Mouse (Mus musculus): ENCODE measurements at regions not wholly inside any gene's neighbourhood (a gene's known extent, or its start where the extent isn't known, plus 50 kb on each side); places are given as distances from the start of the nearest gene placed in this dataset.

- 95% methylated on average over 5 of the region's 5 CpGs for WGBS
- DNase-seq = no peak
- Histone ChIP-seq H3K4me3 (ENCODE audit: insufficient read depth, low read depth, low read length) (no peak overlapping the region), H3K4me1 (ENCODE audit: control insufficient read depth, insufficient read depth, low read length) (no peaks in the 10 kb centered on the region), H3K27me3 (replicated peaks; ENCODE audit: control insufficient read depth, insufficient read depth, low read length) (no peaks in the 10 kb centered on the region), H3K36me3 (ENCODE audit: control insufficient read depth, insufficient read depth, low read length) (no peaks in the 10 kb centered on the region), H3K27ac (ENCODE audit: insufficient read depth, low read depth, low read length) (no peak overlapping the region)
- TF ChIP-seq CTCF (conservative IDR thresholded peaks at IDR 0.05; ENCODE audit: insufficient read depth, insufficient read length, low read depth, low read length) (no peak), POLR2A (IDR thresholded peaks at IDR 0.05; ENCODE audit: low read depth, low read length) (no peak)
Measured at GRCm38 (mm10) chr13:52003946-52004539, 157.6 kb downstream of the Gadd45g start.

GRCm38 (mm10) chr13:52007585-52008395 lies 161.3 kb downstream of the Gadd45g start:
- TF ChIP-seq CTCF (conservative IDR thresholded peaks at IDR 0.05; ENCODE audit: insufficient read depth, insufficient read length, low read depth, low read length) (no peak), POLR2A (IDR thresholded peaks at IDR 0.05; ENCODE audit: low read depth, low read length) (no peak)
- Histone ChIP-seq H3K27me3 (replicated peaks; ENCODE audit: control insufficient read depth, insufficient read depth, low read length) (no peaks in the 10 kb centered on the region), H3K36me3 (ENCODE audit: control insufficient read depth, insufficient read depth, low read length) (no peaks in the 10 kb centered on the region), H3K4me3 (ENCODE audit: insufficient read depth, low read depth, low read length) (no peak overlapping the region), H3K4me1 (ENCODE audit: control insufficient read depth, insufficient read depth, low read length) (no peaks in the 10 kb centered on the region), H3K27ac (ENCODE audit: insufficient read depth, low read depth, low read length) (no peak overlapping the region)
- no peak for DNase-seq
- 70% methylated on average over 6 of the region's 6 CpGs for WGBS

- Histone ChIP-seq H3K4me1 (ENCODE audit: control insufficient read depth, insufficient read depth, low read length) (no peaks in the 10 kb centered on the region), H3K27ac (ENCODE audit: insufficient read depth, low read depth, low read length) (no peak overlapping the region), H3K27me3 (replicated peaks; ENCODE audit: control insufficient read depth, insufficient read depth, low read length) (no peaks in the 10 kb centered on the region), H3K4me3 (ENCODE audit: insufficient read depth, low read depth, low read length) (no peak overlapping the region), H3K36me3 (ENCODE audit: control insufficient read depth, insufficient read depth, low read length) (no peaks in the 10 kb centered on the region)
- no peak for DNase-seq
- TF ChIP-seq CTCF (conservative IDR thresholded peaks at IDR 0.05; ENCODE audit: insufficient read depth, insufficient read length, low read depth, low read length) (no peak), POLR2A (IDR thresholded peaks at IDR 0.05; ENCODE audit: low read depth, low read length) (no peak)
- WGBS = 91% methylated on average over 4 of the region's 4 CpGs
Measured at GRCm38 (mm10) chr13:52009231-52009630, 162.8 kb downstream of the Gadd45g start.

GRCm38 (mm10) chr13:52009766-52010165 lies 163.3 kb downstream of the Gadd45g start:
- WGBS = 90% methylated on average over 6 of the region's 6 CpGs
- H3K36me3 ChIP-seq (ENCODE audit: control insufficient read depth, insufficient read depth, low read length) = no peaks in the 10 kb centered on the region
- no peak overlapping the region for H3K4me3 ChIP-seq (ENCODE audit: insufficient read depth, low read depth, low read length)
- H3K4me1 ChIP-seq (ENCODE audit: control insufficient read depth, insufficient read depth, low read length) = no peaks in the 10 kb centered on the region
- DNase-seq = no peak
- H3K27ac ChIP-seq (ENCODE audit: insufficient read depth, low read depth, low read length) = no peak overlapping the region
- no peak for TF ChIP-seq CTCF (conservative IDR thresholded peaks at IDR 0.05; ENCODE audit: insufficient read depth, insufficient read length, low read depth, low read length)
- TF ChIP-seq POLR2A (IDR thresholded peaks at IDR 0.05; ENCODE audit: low read depth, low read length) = no peak
- no peaks in the 10 kb centered on the region for H3K27me3 ChIP-seq (replicated peaks; ENCODE audit: control insufficient read depth, insufficient read depth, low read length)

- H3K27me3 ChIP-seq (replicated peaks; ENCODE audit: control insufficient read depth, insufficient read depth, low read length) = no peaks in the 10 kb centered on the region
- no peak overlapping the region for H3K27ac ChIP-seq (ENCODE audit: insufficient read depth, low read depth, low read length)
- WGBS = 68% methylated on average over 3 of the region's 3 CpGs
- TF ChIP-seq POLR2A (IDR thresholded peaks at IDR 0.05; ENCODE audit: low read depth, low read length) (no peak), CTCF (conservative IDR thresholded peaks at IDR 0.05; ENCODE audit: insufficient read depth, insufficient read length, low read depth, low read length) (no peak)
- no peaks in the 10 kb centered on the region for H3K36me3 ChIP-seq (ENCODE audit: control insufficient read depth, insufficient read depth, low read length)
- H3K4me3 ChIP-seq (ENCODE audit: insufficient read depth, low read depth, low read length) = no peak overlapping the region
- DNase-seq = no peak
- H3K4me1 ChIP-seq (ENCODE audit: control insufficient read depth, insufficient read depth, low read length) = no peaks in the 10 kb centered on the region
Measured at GRCm38 (mm10) chr13:52011001-52011400, 164.5 kb downstream of the Gadd45g start.

- H3K27ac ChIP-seq (ENCODE audit: insufficient read depth, low read depth, low read length) = no peak overlapping the region
- TF ChIP-seq CTCF (conservative IDR thresholded peaks at IDR 0.05; ENCODE audit: insufficient read depth, insufficient read length, low read depth, low read length) = no peak
- no peak for TF ChIP-seq POLR2A (IDR thresholded peaks at IDR 0.05; ENCODE audit: low read depth, low read length)
- no peaks in the 10 kb centered on the region for H3K27me3 ChIP-seq (replicated peaks; ENCODE audit: control insufficient read depth, insufficient read depth, low read length)
- WGBS = 75% methylated on average over 1 of the region's 1 CpGs
- no peaks in the 10 kb centered on the region for H3K36me3 ChIP-seq (ENCODE audit: control insufficient read depth, insufficient read depth, low read length)
- H3K4me3 ChIP-seq (ENCODE audit: insufficient read depth, low read depth, low read length) = no peak overlapping the region
- no peak for DNase-seq
- H3K4me1 ChIP-seq (ENCODE audit: control insufficient read depth, insufficient read depth, low read length) = no peaks in the 10 kb centered on the region
Measured at GRCm38 (mm10) chr13:52013182-52013581, 166.7 kb downstream of the Gadd45g start.

- WGBS = 94% methylated on average over 2 of the region's 2 CpGs
- H3K27ac ChIP-seq (ENCODE audit: insufficient read depth, low read depth, low read length) = no peak overlapping the region
- no peaks in the 10 kb centered on the region for H3K27me3 ChIP-seq (replicated peaks; ENCODE audit: control insufficient read depth, insufficient read depth, low read length)
- no peaks in the 10 kb centered on the region for H3K4me1 ChIP-seq (ENCODE audit: control insufficient read depth, insufficient read depth, low read length)
- no peak overlapping the region for H3K4me3 ChIP-seq (ENCODE audit: insufficient read depth, low read depth, low read length)
- TF ChIP-seq CTCF (conservative IDR thresholded peaks at IDR 0.05; ENCODE audit: insufficient read depth, insufficient read length, low read depth, low read length) (no peak), POLR2A (IDR thresholded peaks at IDR 0.05; ENCODE audit: low read depth, low read length) (no peak)
- H3K36me3 ChIP-seq (ENCODE audit: control insufficient read depth, insufficient read depth, low read length) = no peaks in the 10 kb centered on the region
- no peak for DNase-seq
Measured at GRCm38 (mm10) chr13:52013757-52014156, 167.3 kb downstream of the Gadd45g start.
